Mouse (Mus musculus) cerebellum, adult 2 months (tissue): Measurements from ENCODE around the gene Gcnt2.

ENCODE experiments used
- CTCF ChIP-seq: fragments of 200-500 bp; IDR thresholded peaks from 2 replicates; pipeline ENCODE4 v1.5.1; 2011; ENCODE audit warnings: low read depth, mild to moderate bottlenecking, control low read depth, low read length, moderate library complexity, borderline replicate concordance; ENCODE audit not compliant: insufficient read depth
- POLR2A ChIP-seq: fragments of 200-500 bp; IDR thresholded peaks from 2 replicates; pipeline ENCODE4 v1.6.1; 2011; ENCODE audit warnings: low read length, control low read depth, borderline replicate concordance; ENCODE audit not compliant: insufficient read depth

DNA sequence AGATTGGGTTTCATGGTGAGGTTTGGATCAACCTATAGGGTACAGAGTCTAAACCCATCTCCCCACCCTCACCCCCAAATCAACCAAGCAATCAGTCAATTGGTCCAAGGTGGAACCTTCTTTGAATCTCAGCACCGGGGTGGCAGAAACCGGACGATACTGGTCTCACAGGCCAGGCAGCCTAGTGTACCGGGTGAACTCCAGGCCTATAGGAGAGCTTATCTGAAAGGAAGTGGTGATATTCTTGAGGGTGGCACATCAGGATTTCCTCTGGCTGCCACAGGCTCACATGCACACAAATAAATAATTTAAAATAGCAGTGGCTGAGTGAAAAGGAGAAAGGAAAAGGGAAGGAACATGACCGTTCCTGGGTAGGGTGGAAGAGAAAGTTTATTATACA, 84.4 kb downstream of the Gcnt2 start:
- no peak for TF ChIP-seq CTCF
- no peak for TF ChIP-seq POLR2A
